Mouse (Mus musculus): ENCODE results near the gene Fbxl19. TPM values are rescaled to one million over a fixed set of nuclear protein-coding genes. Genes with fewer than 3 reads are reported as not detected.
"Not testable (repeated sequence)": the region's sequence is repeated elsewhere in the genome, so short reads cannot be mapped to it uniquely, and the experiment has no call there.

Fbxl19 gene
- polyA plus RNA-seq, 1 experiment from 2014 or later: 3.2 TPM

DNA sequence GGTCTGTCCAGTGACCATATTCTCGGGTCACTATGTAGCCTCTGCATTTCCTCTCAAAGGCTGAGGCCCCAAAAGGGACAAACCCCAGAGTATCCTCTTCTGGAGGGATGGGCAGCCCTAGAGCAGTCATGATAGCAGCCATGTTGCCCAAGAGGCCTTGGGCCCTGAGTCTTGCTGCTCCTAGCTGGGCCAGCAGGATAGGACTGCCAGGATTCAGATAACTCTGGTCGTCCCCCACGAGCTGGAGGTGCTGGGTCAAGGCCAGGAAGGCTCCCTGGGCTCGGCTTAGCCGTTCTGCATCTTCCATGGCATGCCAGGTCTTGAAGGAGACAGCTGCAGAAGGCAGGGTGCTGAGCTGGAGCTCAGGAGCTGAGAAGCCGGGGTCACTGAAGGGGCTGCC is 25.1 kb upstream of the Fbxl19 start:
- ATAC-seq (ENCODE audit: insufficient read depth, low FRiP score): no peak
- Histone ChIP-seq H3K9ac (ENCODE audit: low read length) (no peak overlapping the region), H3K4me2 (ENCODE audit: low read depth, low read length) (no peak overlapping the region), H3K27ac (ENCODE audit: low read length) (no peak overlapping the region), H3K27me3 (ENCODE audit: control insufficient read depth, insufficient read depth, low read length) (no peaks in the 10 kb centered on the region), H3K9me3 (replicated peaks; ENCODE audit: control insufficient read depth, low read length) (no peaks in the 10 kb centered on the region), H3K4me3 (replicated peaks; ENCODE audit: low read length) (no peak overlapping the region), H3K36me3 (ENCODE audit: control insufficient read depth, insufficient read depth, low read length) (no peaks in the 10 kb centered on the region), H3K4me1 (ENCODE audit: control insufficient read depth, insufficient read depth, low read length) (no peaks in the 10 kb centered on the region)
- 83% methylated on average over 6 of the region's 6 CpGs for WGBS

GRCm38 (mm10) chr7:127725490-127725889 is 18.9 kb upstream of the Fbxl19 start:
- H3K9me3 ChIP-seq (replicated peaks; ENCODE audit: control insufficient read depth, low read length): no peaks in the 10 kb centered on the region
- H3K4me1 ChIP-seq (ENCODE audit: control insufficient read depth, insufficient read depth, low read length): no peaks in the 10 kb centered on the region
- 28% methylated on average over 2 of the region's 2 CpGs for WGBS
- no peak for ATAC-seq (ENCODE audit: insufficient read depth, low FRiP score)
- H3K36me3 ChIP-seq (ENCODE audit: control insufficient read depth, insufficient read depth, low read length): no peaks in the 10 kb centered on the region
- H3K4me3 ChIP-seq (replicated peaks; ENCODE audit: low read length): no peak overlapping the region
- H3K27me3 ChIP-seq (ENCODE audit: control insufficient read depth, insufficient read depth, low read length): no peaks in the 10 kb centered on the region
- H3K27ac ChIP-seq (ENCODE audit: low read length): no peak overlapping the region
- H3K4me2 ChIP-seq (ENCODE audit: low read depth, low read length): no peak overlapping the region
- H3K9ac ChIP-seq (ENCODE audit: low read length): no peak overlapping the region

- ATAC-seq (ENCODE audit: insufficient read depth, low FRiP score): no peak
- Histone ChIP-seq H3K4me1 (ENCODE audit: control insufficient read depth, insufficient read depth, low read length) (no peaks in the 10 kb centered on the region), H3K4me2 (ENCODE audit: low read depth, low read length) (no peak overlapping the region)
Observed at GRCm38 (mm10) chr7:127725924-127726323, 18.4 kb upstream of the Fbxl19 start.

GRCm38 (mm10) chr7:127727898-127728297 is 16.4 kb upstream of the Fbxl19 start:
- H3K27ac ChIP-seq (ENCODE audit: low read length): no peak overlapping the region
- no peaks in the 10 kb centered on the region for H3K36me3 ChIP-seq (ENCODE audit: control insufficient read depth, insufficient read depth, low read length)
- no peaks in the 10 kb centered on the region for H3K27me3 ChIP-seq (ENCODE audit: control insufficient read depth, insufficient read depth, low read length)
- H3K9me3 ChIP-seq (replicated peaks; ENCODE audit: control insufficient read depth, low read length): no peaks in the 10 kb centered on the region
- ATAC-seq (ENCODE audit: insufficient read depth, low FRiP score): no peak
- no peak overlapping the region for H3K4me3 ChIP-seq (replicated peaks; ENCODE audit: low read length)
- 78% methylated on average over 7 of the region's 7 CpGs for WGBS
- no peaks in the 10 kb centered on the region for H3K4me1 ChIP-seq (ENCODE audit: control insufficient read depth, insufficient read depth, low read length)
- no peak overlapping the region for H3K4me2 ChIP-seq (ENCODE audit: low read depth, low read length)
- H3K9ac ChIP-seq (ENCODE audit: low read length): no peak overlapping the region

More at GRCm38 (mm10) chr7:127725924-127726323, 18.4 kb upstream of the Fbxl19 start:
- Histone ChIP-seq H3K27ac (ENCODE audit: low read length) (no peak overlapping the region), H3K27me3 (ENCODE audit: control insufficient read depth, insufficient read depth, low read length) (no peaks in the 10 kb centered on the region), H3K9ac (ENCODE audit: low read length) (no peak overlapping the region), H3K4me3 (replicated peaks; ENCODE audit: low read length) (no peak overlapping the region), H3K9me3 (replicated peaks; ENCODE audit: control insufficient read depth, low read length) (no peaks in the 10 kb centered on the region), H3K36me3 (ENCODE audit: control insufficient read depth, insufficient read depth, low read length) (no peaks in the 10 kb centered on the region)
- WGBS: 56% methylated on average over 6 of the region's 6 CpGs

GRCm38 (mm10) chr7:127730170-127730569 is 14.2 kb upstream of the Fbxl19 start:
- no peak overlapping the region for H3K4me2 ChIP-seq (ENCODE audit: low read depth, low read length)
- no peaks in the 10 kb centered on the region for H3K27me3 ChIP-seq (ENCODE audit: control insufficient read depth, insufficient read depth, low read length)
- no peak overlapping the region for H3K4me3 ChIP-seq (replicated peaks; ENCODE audit: low read length)
- no peak overlapping the region for H3K9ac ChIP-seq (ENCODE audit: low read length)
- ATAC-seq (ENCODE audit: insufficient read depth, low FRiP score): no peak
- no peaks in the 10 kb centered on the region for H3K9me3 ChIP-seq (replicated peaks; ENCODE audit: control insufficient read depth, low read length)
- no peaks in the 10 kb centered on the region for H3K36me3 ChIP-seq (ENCODE audit: control insufficient read depth, insufficient read depth, low read length)
- WGBS: 61% methylated on average over 4 of the region's 4 CpGs
- H3K27ac ChIP-seq (ENCODE audit: low read length): no peak overlapping the region
- no peaks in the 10 kb centered on the region for H3K4me1 ChIP-seq (ENCODE audit: control insufficient read depth, insufficient read depth, low read length)

DNA sequence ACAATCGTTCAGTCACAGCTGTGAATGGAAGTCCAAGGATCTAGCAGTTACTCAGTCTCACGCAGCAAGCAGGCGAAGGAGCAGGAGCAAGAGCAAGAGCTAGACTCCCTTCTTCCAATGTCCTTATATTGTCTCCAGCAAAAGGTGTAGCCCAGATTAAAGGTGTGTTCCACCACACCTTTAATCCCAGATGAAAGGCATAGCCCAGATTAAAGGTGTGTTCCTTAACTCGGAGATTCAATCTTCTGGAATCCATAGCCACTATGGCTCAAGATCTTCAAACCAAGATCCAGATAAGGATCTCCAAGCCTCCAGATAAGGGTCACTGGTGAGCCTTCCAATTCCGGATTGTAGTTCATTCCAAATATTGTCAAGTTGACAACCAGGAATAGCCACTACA is 12.3 kb upstream of the Fbxl19 start, which contains the start of gene Ctf2:
Ctf2 (minus strand) TSS at position 101 of the 400 bp plus-strand sequence.
- no CpG with 5 or more reads among the region's 5 CpGs for WGBS

GRCm38 (mm10) chr7:127745251-127745651 is 908 bp downstream of the Fbxl19 start:
- H3K4me1 ChIP-seq (ENCODE audit: control insufficient read depth, insufficient read depth, low read length): peaks cover 12% of the 10 kb centered on the region
- peak overlapping the region; percentile 81 for H3K4me3 ChIP-seq (replicated peaks; ENCODE audit: low read length)
- WGBS: under 1% methylated on average over 19 of the region's 19 CpGs
- peak overlapping the region; percentile 85 for H3K9ac ChIP-seq (ENCODE audit: low read length)
- peaks cover 7% of the 10 kb centered on the region; the same call in 1 of the 2 replicates for H3K36me3 ChIP-seq (ENCODE audit: control insufficient read depth, insufficient read depth, low read length)
- peak; percentile 86 for ATAC-seq (ENCODE audit: insufficient read depth, low FRiP score)
- no peaks in the 10 kb centered on the region for H3K9me3 ChIP-seq (replicated peaks; ENCODE audit: control insufficient read depth, low read length)
- no peaks in the 10 kb centered on the region for H3K27me3 ChIP-seq (ENCODE audit: control insufficient read depth, insufficient read depth, low read length)
- peak overlapping the region; percentile 91 for H3K27ac ChIP-seq (ENCODE audit: low read length)
- H3K4me2 ChIP-seq (ENCODE audit: low read depth, low read length): peak overlapping the region; percentile 80

More for the DNA sequence above, 12.3 kb upstream of the Fbxl19 start, which contains the start of gene Ctf2:
- not testable (repeated sequence) for H3K27me3 ChIP-seq (ENCODE audit: control insufficient read depth, insufficient read depth, low read length); H3K4me2 ChIP-seq (ENCODE audit: low read depth, low read length); H3K4me1 ChIP-seq (ENCODE audit: control insufficient read depth, insufficient read depth, low read length); H3K27ac ChIP-seq (ENCODE audit: low read length); H3K36me3 ChIP-seq (ENCODE audit: control insufficient read depth, insufficient read depth, low read length); H3K4me3 ChIP-seq (replicated peaks; ENCODE audit: low read length); H3K9me3 ChIP-seq (replicated peaks; ENCODE audit: control insufficient read depth, low read length); H3K9ac ChIP-seq (ENCODE audit: low read length); ATAC-seq (ENCODE audit: insufficient read depth, low FRiP score)

GRCm38 (mm10) chr7:127745652-127746493 is 1.5 kb downstream of the Fbxl19 start:
- Histone ChIP-seq H3K4me2 (ENCODE audit: low read depth, low read length) (peak overlapping the region; percentile 80), H3K4me1 (ENCODE audit: control insufficient read depth, insufficient read depth, low read length) (peaks cover 12% of the 10 kb centered on the region), H3K9ac (ENCODE audit: low read length) (peak overlapping the region; percentile 85), H3K36me3 (ENCODE audit: control insufficient read depth, insufficient read depth, low read length) (peaks cover 12% of the 10 kb centered on the region; the same call in 1 of the 2 replicates), H3K4me3 (replicated peaks; ENCODE audit: low read length) (peak overlapping the region; percentile 81), H3K9me3 (replicated peaks; ENCODE audit: control insufficient read depth, low read length) (no peaks in the 10 kb centered on the region), H3K27ac (ENCODE audit: low read length) (peak overlapping the region; percentile 91), H3K27me3 (ENCODE audit: control insufficient read depth, insufficient read depth, low read length) (no peaks in the 10 kb centered on the region)
- peak; percentile 91 for ATAC-seq (ENCODE audit: insufficient read depth, low FRiP score)
- under 1% methylated on average over 39 of the region's 39 CpGs for WGBS
